Mouse (Mus musculus) hindbrain, embryonic 13.5 days (tissue): ENCODE data around the gene Accsl. TPM values are rescaled to one million over a fixed set of nuclear protein-coding genes. Genes with fewer than 3 reads are reported as not detected.

Experiments used
- polyA plus RNA-seq: library from polyadenylated mRNA; unstranded; fragments of >200 nt; fragmentation: Nextera tagmentation; extraction: Ambion mirVana; gene quantifications from 2 replicates; pipeline ENCODE4 v1.2.1, GENCODE M21; 2015

Gene Accsl
- polyA plus RNA-seq, 1 experiment from 2014 or later, result 0.34 TPM

Other genes starting within 250 kb of the Accsl start
- 0.57 and 0.78 TPM in 2 replicates for gene Alx4, start 226.8 kb downstream of the Accsl start, polyA plus RNA-seq
- 70.2 and 70.4 TPM in 2 replicates for gene Ext2, start 46.6 kb downstream of the Accsl start, polyA plus RNA-seq
- 6.2 and 7.0 TPM in 2 replicates for gene Accs, start 19.2 kb downstream of the Accsl start, polyA plus RNA-seq
- gene Gm13889, start 88.0 kb upstream of the Accsl start, polyA plus RNA-seq, result 5.3 and 6.4 TPM in 2 replicates
- gene Gm27027, start 127.2 kb upstream of the Accsl start, polyA plus RNA-seq, result not detected in 2 replicates
- 46.3 and 48.5 TPM in 2 replicates for gene Alkbh3, start 141.7 kb upstream of the Accsl start, polyA plus RNA-seq